Mouse (Mus musculus): ENCODE data around the gene Ephx4.
"Not testable (repeated sequence)": the region's sequence is repeated elsewhere in the genome, so short reads cannot be mapped to it uniquely, and the experiment has no call there.

Gene Ephx4

GRCm38 (mm10) chr5:107402436-107402835 lies at the start of gene Ephx4:
TSS of gene Ephx4 (plus strand) at chr5:107402736.
- no peak for DNase-seq (ENCODE audit: low spot score)

DNA sequence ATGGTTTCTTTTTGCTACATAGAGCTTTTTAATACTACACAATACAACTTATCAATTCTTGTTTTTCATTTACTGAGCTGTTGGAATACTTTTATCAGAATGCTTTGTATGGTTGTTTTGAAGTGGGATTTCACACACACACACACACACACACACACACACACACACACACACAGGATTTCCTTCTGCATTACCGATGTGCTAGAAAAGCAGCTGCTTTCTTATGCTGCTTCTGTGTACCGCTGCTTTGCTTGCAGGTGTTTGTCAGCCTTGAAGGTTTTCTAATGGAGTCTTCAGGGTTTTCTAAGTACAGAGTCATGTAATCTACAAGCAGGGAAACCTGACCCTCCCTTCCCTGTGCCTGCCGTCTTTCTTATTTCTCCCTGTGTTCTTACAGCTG lies 48.6 kb upstream of the Ephx4 start:
- DNase-seq (ENCODE audit: low spot score), result no peak

- DNase-seq (ENCODE audit: low spot score), result peak; percentile 33
Measured at GRCm38 (mm10) chr5:107355801-107356200, 46.7 kb upstream of the Ephx4 start.

- no peak for DNase-seq (ENCODE audit: low spot score)
Measured at GRCm38 (mm10) chr5:107357723-107358122, 44.8 kb upstream of the Ephx4 start.

- peak; percentile 86 for DNase-seq (ENCODE audit: low spot score)
Measured at GRCm38 (mm10) chr5:107359395-107360053, 43.0 kb upstream of the Ephx4 start.

GRCm38 (mm10) chr5:107360054-107360730 lies 42.3 kb upstream of the Ephx4 start:
- no peak for DNase-seq (ENCODE audit: low spot score)

GRCm38 (mm10) chr5:107370040-107370439 lies 32.5 kb upstream of the Ephx4 start:
- no peak for DNase-seq (ENCODE audit: low spot score)

- no peak for DNase-seq (ENCODE audit: low spot score)
Measured at GRCm38 (mm10) chr5:107371335-107371734, 31.2 kb upstream of the Ephx4 start.

- DNase-seq (ENCODE audit: low spot score), result no peak
Measured at GRCm38 (mm10) chr5:107373256-107373655, 29.3 kb upstream of the Ephx4 start.

DNA sequence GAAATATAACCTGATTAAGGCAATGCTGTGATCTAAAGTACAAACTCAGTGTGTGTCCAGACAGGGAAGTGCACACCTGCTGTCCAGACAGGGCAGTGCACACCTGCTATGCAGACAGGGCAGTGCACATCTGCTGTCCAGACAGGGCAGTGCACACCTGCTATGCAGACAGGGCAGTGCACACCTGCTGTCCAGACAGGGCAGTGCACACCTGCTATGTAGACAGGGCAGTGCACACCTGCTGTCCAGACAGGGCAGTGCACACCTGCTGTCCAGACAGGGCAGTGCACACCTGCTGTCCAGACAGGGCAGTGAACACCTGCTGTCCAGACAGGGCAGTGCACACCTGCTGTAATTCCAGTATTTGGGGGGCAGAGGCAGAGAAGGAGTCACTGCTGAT lies 16.1 kb upstream of the Ephx4 start:
- not testable (repeated sequence) for DNase-seq (ENCODE audit: low spot score)

- no peak for DNase-seq (ENCODE audit: low spot score)
Measured at GRCm38 (mm10) chr5:107387788-107388187, 14.7 kb upstream of the Ephx4 start.

- DNase-seq (ENCODE audit: low spot score), result no peak
Measured at GRCm38 (mm10) chr5:107389373-107389772, 13.2 kb upstream of the Ephx4 start.

- no peak for DNase-seq (ENCODE audit: low spot score)
Measured at GRCm38 (mm10) chr5:107394437-107394836, 8.1 kb upstream of the Ephx4 start.

- DNase-seq (ENCODE audit: low spot score), result peak; percentile 41
Measured at GRCm38 (mm10) chr5:107403011-107403946, 743 bp downstream of the Ephx4 start.

GRCm38 (mm10) chr5:107403947-107404684 lies 1.6 kb downstream of the Ephx4 start:
- DNase-seq (ENCODE audit: low spot score), result peak; percentile 59

GRCm38 (mm10) chr5:107405361-107405760 lies 2.8 kb downstream of the Ephx4 start:
- peak; percentile 48 for DNase-seq (ENCODE audit: low spot score)

GRCm38 (mm10) chr5:107410305-107410704 lies 7.8 kb downstream of the Ephx4 start:
- DNase-seq (ENCODE audit: low spot score), result no peak

GRCm38 (mm10) chr5:107411326-107411725 lies 8.8 kb downstream of the Ephx4 start:
- DNase-seq (ENCODE audit: low spot score), result peak; percentile 40

DNA sequence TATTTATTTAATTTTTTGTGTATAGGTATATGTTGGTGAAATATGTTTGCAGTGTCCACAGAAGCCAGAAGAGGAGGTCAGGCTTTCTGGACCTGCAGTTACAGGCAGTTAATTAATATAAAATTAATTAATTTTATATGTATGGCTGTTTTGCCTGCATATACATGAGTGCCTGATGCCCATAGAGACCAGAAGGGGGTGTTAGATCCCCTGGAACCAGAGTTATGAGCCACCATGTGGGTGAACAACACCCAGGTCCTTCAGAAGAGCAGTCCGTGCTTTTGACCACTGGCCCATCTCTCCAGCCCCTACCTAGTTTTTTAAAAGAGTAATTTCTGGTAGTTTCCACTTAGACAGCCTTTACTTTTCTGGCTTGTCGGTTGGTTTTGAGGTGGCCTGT lies 9.7 kb downstream of the Ephx4 start:
- DNase-seq (ENCODE audit: low spot score), result no peak

GRCm38 (mm10) chr5:107415098-107415497 lies 12.6 kb downstream of the Ephx4 start:
- peak; percentile 54 for DNase-seq (ENCODE audit: low spot score)

GRCm38 (mm10) chr5:107421676-107422075 lies 19.1 kb downstream of the Ephx4 start:
- no peak for DNase-seq (ENCODE audit: low spot score)

DNA sequence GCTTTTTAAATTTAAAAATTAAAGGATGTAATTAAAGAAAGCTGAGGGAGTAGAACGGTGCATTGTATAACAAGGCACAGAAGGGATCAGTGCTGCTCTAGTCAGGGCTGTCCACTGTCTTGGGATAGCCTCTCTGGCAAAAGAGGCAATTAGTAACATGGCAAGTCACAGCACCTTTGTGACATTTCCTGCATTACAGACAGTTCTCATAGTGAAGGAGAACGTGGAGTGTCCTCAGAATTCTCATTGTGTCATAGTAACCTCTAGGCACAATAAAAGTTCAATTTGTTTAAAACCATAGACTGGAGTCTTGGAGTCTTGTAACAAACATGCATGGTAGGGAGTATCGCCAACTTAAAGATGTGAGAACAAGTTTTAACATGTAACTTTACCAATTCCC lies 28.7 kb downstream of the Ephx4 start, which contains the start of gene Lpcat2b:
Gene Lpcat2b (plus strand): TSS at position 301 of the 400 bp plus-strand sequence.
- DNase-seq (ENCODE audit: low spot score), result no peak
